Mouse (Mus musculus): ENCODE measurements around the gene Irak4.

The Irak4 gene

DNA sequence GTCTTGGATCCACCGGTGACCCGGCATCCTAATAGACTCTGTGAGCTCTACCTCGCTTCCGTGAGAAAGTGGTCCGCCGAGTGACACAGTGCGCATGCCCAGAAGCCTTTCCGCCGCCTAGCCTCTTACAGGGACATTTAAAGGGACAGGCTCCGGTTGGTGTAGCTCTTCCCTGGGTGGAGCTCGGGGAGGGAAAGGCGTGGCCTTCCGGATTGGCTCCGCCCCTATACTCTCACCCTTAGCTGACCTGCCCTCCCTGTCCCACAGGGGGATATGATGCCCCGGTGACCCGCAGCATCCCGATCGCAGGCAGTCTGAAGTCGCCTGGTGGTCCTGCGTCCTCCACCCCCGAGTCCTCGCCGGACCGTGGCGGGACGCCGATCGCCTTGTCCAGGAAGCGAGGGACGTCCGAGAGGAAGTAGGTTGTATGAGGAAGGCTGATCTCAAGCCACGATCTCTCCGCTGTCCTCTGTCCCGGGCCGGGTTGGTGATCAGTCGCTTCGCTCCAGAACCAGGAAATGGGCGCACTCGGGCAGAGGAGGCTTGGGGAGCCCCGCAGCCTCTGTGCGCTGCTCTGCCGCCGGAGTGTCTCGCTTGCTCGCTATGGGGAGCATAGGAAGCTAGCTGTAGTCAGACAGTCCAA is at the start of gene Irak4, which contains the start of gene Pus7l:
TSS of gene Irak4 (plus strand) at position 235 of the 643 bp plus-strand sequence.
TSS of gene Pus7l (minus strand) at position 139 of the 643 bp plus-strand sequence.
- POLR2A ChIA-PET, result interaction anchor here (0.5 to 3.5 kb wide), 41 partner anchors 8 to 1742 kb away, joined by 3 to 18 read pairs (median 4); partner anchors contain the start of gene Twf1 (in 1 of the 4)
- CTCF ChIA-PET, result interaction anchor here in 3 of 4 experiments (0.6 to 1.7 kb wide), 9 partner anchors 13 to 1165 kb away, joined by 3 to 10 read pairs (median 3); no protein-coding TSS in a partner anchor

- POLR2A ChIA-PET, result no interaction called here
Measured at GRCm38 (mm10) chr15:94494445-94494844, 49.0 kb upstream of the Irak4 start.

DNA sequence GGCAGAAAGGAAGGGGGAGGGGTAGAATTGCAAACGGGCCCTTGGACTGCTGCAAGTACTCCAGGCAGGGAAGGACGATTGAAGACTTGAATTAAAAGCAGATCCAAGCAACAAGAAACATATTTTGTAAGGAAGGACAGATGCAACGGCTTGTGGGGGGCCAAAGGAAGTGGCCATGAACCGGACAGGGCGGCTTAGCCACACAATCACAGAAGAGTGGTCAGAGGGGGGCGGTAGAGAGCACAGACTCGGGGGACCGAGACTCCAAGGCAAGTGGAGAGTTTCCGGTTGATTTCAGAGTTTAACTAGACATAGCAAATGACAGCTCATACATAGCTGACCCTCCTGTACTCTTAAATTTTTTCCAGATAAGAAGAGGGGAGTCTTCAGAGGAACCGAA is 47.5 kb upstream of the Irak4 start:
- POLR2A ChIA-PET, result interaction anchor here in 2 of 4 experiments (0.6 to 1.2 kb wide), 3 partner anchors 47 to 1454 kb away, joined by 3 read pairs; partner anchors contain the start of genes Irak4 (in 1 of the 2) and Pus7l (in 1 of the 2)
- CTCF ChIA-PET, result interaction anchor here in 3 of 4 experiments (0.5 to 1.0 kb wide), 7 partner anchors 10 to 336 kb away, joined by 3 to 10 read pairs (median 3); partner anchors contain the start of genes Irak4 (in 1 of the 3) and Pus7l (in 1 of the 3)

More at GRCm38 (mm10) chr15:94494445-94494844, 49.0 kb upstream of the Irak4 start:
- CTCF ChIA-PET, result no interaction called here

- CTCF ChIA-PET, result no interaction called here
Measured at GRCm38 (mm10) chr15:94499260-94499659, 44.2 kb upstream of the Irak4 start.

DNA sequence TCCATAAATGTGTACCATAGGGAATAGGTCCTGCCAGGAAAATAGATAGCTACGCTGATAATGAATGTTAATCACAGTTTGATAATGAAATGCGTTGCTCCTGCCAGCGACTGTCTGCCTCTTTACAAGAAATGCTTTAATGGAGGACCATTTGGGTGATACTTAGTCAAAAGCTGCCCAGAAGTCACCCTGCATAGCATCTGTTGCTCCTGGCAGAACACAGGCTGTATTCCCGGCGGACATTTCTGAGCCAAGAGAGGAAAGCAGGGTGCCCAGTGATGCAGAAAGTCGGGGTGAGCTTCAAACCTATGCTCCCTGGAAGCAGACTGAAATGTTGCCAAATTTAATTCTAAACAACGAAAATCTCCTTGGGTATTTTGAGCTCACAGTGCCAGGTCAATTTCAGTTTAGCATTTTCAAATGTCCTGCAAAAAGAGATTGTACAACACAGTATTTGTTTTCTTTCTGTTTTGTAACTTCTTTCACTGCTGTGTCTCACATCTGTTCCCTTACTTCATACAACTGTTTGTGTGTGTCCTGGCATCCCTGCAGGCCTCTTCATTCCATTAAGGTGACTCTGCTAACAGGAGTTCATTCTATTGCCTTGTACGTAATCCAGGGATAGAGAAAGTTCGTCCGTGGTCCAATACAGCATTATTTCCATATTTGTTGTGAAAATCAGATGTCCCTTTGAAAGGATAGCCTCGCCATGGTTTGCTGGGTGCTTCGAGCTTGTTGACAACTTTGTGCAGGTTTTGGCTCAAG is 39.8 kb upstream of the Irak4 start:
- ChIA-PET POLR2A (no interaction called here), CTCF (interaction anchor here in 1 of 4 experiments (0.8 kb wide), 1 partner anchor 928 kb away, joined by 3 read pairs; no protein-coding TSS in a partner anchor)

More at GRCm38 (mm10) chr15:94499260-94499659, 44.2 kb upstream of the Irak4 start:
- POLR2A ChIA-PET, result no interaction called here

DNA sequence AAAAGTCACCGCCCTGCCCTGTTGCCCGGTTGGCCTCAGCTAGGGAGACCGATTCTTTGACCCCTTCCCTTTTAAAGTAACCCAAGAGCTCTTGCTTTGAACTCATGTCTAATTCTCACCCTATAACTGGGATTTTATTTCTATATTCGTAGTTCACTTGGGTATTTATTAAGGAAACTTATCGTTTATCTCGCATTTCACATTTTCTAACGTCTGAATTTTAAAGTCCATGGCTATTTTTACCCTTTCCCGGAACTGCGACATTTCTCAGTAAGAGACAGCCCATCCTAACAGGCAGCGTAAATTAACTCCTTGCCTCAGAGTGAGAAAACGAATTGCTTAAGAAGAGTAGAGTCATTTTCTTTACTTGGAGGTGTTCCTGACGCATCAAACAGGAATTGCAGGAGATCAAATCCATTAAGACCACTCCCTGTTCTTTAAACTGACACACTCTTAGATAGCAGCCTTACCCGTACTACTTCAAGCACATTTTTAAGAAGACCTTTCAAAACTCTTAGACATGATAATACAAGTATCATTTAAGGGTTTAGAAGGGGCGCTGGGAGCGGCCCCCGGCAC is 25.4 kb upstream of the Irak4 start:
- ChIA-PET POLR2A (interaction anchor here in 2 of 4 experiments (0.9 to 1.4 kb wide), 3 partner anchors 25 to 103 kb away, joined by 3 to 5 read pairs (median 3); partner anchors contain the start of genes Irak4 (in 2 of the 2) and Pus7l (in 2 of the 2)), CTCF (interaction anchor here in 2 of 4 experiments (0.6 kb wide), 2 partner anchors 176 to 354 kb away, joined by 3 read pairs; no protein-coding TSS in a partner anchor)

GRCm38 (mm10) chr15:94520205-94520900 is 23.1 kb upstream of the Irak4 start:
- CTCF ChIA-PET, result interaction anchor here in 3 of 4 experiments (0.6 to 1.8 kb wide), 12 partner anchors 23 to 1035 kb away, joined by 3 to 5 read pairs (median 3); partner anchors contain the start of genes Irak4 (in 1 of the 3) and Pus7l (in 1 of the 3)
- POLR2A ChIA-PET, result interaction anchor here in 1 of 4 experiments (1.1 kb wide), 1 partner anchor 178 kb away, joined by 3 read pairs; no protein-coding TSS in a partner anchor

DNA sequence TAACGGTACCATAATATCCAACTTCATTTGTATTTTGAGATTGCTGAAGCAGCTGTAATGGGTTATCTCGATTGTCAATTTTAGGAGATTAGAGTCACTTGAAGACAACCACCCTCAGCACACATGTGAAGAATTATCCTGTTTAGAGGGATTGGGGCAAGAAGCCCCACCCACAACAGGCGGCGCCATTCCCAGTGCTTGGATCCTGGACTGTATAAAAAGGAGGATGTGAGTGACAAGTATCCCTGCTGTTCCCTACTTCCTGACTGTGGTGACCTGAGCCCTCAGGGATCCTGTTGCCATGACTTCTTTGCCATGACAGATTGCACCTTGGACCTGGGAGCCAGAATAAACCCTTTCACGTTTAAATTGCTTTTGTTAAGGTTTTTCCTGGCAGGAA is 22.5 kb upstream of the Irak4 start:
- ChIA-PET POLR2A (interaction anchor here in 1 of 4 experiments (1.1 kb wide), 1 partner anchor 179 kb away, joined by 3 read pairs; no protein-coding TSS in a partner anchor), CTCF (interaction anchor here in 2 of 4 experiments (0.8 to 1.8 kb wide), 5 partner anchors 22 to 944 kb away, joined by 3 to 5 read pairs (median 3); partner anchors contain the start of genes Irak4 (in 1 of the 2) and Pus7l (in 1 of the 2))

DNA sequence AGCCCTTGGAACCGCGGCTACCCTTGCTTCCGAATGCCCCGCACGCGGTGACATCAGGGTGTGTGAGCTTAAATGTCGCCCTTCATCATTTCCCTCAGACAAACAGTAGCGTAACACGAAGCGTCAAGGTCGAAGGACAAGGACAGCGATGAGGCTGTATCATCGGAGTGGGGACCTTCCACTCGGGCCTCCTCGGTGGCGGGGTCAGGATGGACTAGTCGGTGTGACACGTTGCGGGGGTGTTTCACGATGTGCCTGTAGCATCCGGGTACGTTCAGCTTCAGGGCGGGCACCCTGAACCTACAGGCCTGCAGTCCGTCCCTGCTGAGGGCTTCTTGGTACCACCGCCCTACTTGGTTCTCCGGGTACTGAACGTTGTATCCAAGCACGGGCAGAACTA is 20.2 kb upstream of the Irak4 start:
- CTCF ChIA-PET, result interaction anchor here in 2 of 4 experiments (0.6 to 1.6 kb wide), 2 partner anchors 34 to 258 kb away, joined by 3 to 6 read pairs; no protein-coding TSS in a partner anchor
- POLR2A ChIA-PET, result interaction anchor here in 2 of 4 experiments (0.5 kb wide), 2 partner anchors 306 to 1298 kb away, joined by 3 to 4 read pairs; no protein-coding TSS in a partner anchor

DNA sequence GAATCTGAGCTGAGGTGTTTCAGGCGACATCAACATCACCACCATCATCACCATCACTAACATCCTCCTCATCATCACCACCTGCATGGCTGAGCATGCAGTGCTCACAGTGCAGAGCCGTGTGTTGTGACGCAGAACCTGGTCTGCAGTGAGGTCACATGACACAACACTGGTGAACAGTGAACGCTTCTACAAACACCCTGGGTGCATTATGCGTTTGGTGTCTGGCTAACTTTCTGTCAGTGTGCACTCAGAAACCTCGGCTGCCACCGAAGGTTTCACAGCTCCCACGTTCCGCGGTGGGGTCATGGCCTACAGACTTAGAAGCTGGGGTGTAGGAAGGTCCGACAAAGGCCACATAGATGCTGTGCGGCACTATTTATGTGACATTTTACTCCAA is 18.5 kb upstream of the Irak4 start:
- CTCF ChIA-PET, result no interaction called here
- POLR2A ChIA-PET, result interaction anchor here in 1 of 4 experiments (1.1 kb wide), 1 partner anchor 124 kb away, joined by 3 read pairs; no protein-coding TSS in a partner anchor

- ChIA-PET POLR2A (interaction anchor here in 1 of 4 experiments (2.4 kb wide), 1 partner anchor 13 kb away, joined by 6 read pairs; the partner anchor contains the start of genes Irak4 and Pus7l), CTCF (interaction anchor here in 1 of 4 experiments (0.6 kb wide), 1 partner anchor 128 kb away, joined by 5 read pairs; no protein-coding TSS in a partner anchor)
Measured at GRCm38 (mm10) chr15:94530519-94530918, 12.9 kb upstream of the Irak4 start.

GRCm38 (mm10) chr15:94532306-94532705 is 11.1 kb upstream of the Irak4 start:
- ChIA-PET CTCF (interaction anchor here in 1 of 4 experiments (0.6 kb wide), 1 partner anchor 461 kb away, joined by 3 read pairs; no protein-coding TSS in a partner anchor), POLR2A (interaction anchor here in 3 of 4 experiments (0.8 to 2.4 kb wide), 4 partner anchors 11 to 833 kb away, joined by 3 to 6 read pairs (median 3); partner anchors contain the start of genes Irak4 (in 3 of the 3) and Pus7l (in 3 of the 3))

GRCm38 (mm10) chr15:94532956-94533355 is 10.5 kb upstream of the Irak4 start:
- POLR2A ChIA-PET, result interaction anchor here in 2 of 4 experiments (0.8 to 2.4 kb wide), 2 partner anchors 10 to 11 kb away, joined by 3 to 6 read pairs; partner anchors contain the start of genes Irak4 (in 2 of the 2) and Pus7l (in 2 of the 2)

GRCm38 (mm10) chr15:94535521-94535920 is 7.9 kb upstream of the Irak4 start:
- POLR2A ChIA-PET, result no interaction called here
- CTCF ChIA-PET, result no interaction called here

More at GRCm38 (mm10) chr15:94532956-94533355, 10.5 kb upstream of the Irak4 start:
- CTCF ChIA-PET, result interaction anchor here in 1 of 4 experiments (0.6 kb wide), 1 partner anchor 460 kb away, joined by 3 read pairs; no protein-coding TSS in a partner anchor

GRCm38 (mm10) chr15:94539296-94539695 is 4.1 kb upstream of the Irak4 start:
- POLR2A ChIA-PET, result interaction anchor here in 1 of 4 experiments (0.7 kb wide), 1 partner anchor 51 kb away, joined by 3 read pairs; no protein-coding TSS in a partner anchor
- CTCF ChIA-PET, result no interaction called here

- ChIA-PET CTCF (interaction anchor here in 3 of 4 experiments (0.6 to 1.7 kb wide), 8 partner anchors 14 to 220 kb away, joined by 3 to 10 read pairs (median 6); no protein-coding TSS in a partner anchor), POLR2A (interaction anchor here (0.5 to 3.5 kb wide), 40 partner anchors 9 to 1743 kb away, joined by 3 to 18 read pairs (median 4); partner anchors contain the start of gene Twf1 (in 1 of the 4))
Measured at GRCm38 (mm10) chr15:94542567-94543408, 655 bp upstream of the Irak4 start.

Data from embryonic stem cell, embryonic (primary cell).